Mouse (Mus musculus) olfactory bulb, adult 2 months (tissue): ENCODE data around the gene Ppat.

Experiments
- CTCF ChIP-seq: fragments of 200-500 bp; IDR thresholded peaks from 2 replicates; pipeline ENCODE4 v1.5.1; 2012; ENCODE audit warnings: low read depth, mild to moderate bottlenecking, low read length, moderate library complexity; ENCODE audit not compliant: insufficient read depth
- POLR2A ChIP-seq: fragments of 200-500 bp; IDR thresholded peaks from 2 replicates; pipeline ENCODE4 v1.6.1; 2012; ENCODE audit warnings: mild to moderate bottlenecking, low read depth, low read length, moderate library complexity; ENCODE audit not compliant: insufficient read depth

DNA sequence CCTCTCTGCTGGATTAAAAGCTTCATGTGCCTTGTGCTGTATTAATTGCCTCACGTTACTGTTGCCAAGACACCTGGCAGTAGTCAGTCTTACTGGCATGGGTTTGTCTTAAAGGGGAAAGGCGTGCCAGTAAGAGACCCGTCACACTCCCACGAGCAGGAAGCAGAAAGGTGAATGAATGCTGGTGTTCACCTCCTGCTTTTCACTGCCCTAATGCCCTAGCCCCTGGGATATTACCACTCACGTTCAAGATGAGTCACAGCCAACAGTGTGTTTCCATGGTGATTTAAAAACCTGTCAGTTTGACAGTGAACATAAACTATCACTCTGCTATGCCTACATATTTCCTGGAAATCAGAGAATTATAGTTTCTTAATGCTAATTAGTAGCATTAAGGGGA is 17.9 kb upstream of the Ppat start:
- TF ChIP-seq CTCF: no peak
- no peak for TF ChIP-seq POLR2A
